Mouse (Mus musculus): ENCODE results near the gene Rec8.

Rec8 gene

DNA sequence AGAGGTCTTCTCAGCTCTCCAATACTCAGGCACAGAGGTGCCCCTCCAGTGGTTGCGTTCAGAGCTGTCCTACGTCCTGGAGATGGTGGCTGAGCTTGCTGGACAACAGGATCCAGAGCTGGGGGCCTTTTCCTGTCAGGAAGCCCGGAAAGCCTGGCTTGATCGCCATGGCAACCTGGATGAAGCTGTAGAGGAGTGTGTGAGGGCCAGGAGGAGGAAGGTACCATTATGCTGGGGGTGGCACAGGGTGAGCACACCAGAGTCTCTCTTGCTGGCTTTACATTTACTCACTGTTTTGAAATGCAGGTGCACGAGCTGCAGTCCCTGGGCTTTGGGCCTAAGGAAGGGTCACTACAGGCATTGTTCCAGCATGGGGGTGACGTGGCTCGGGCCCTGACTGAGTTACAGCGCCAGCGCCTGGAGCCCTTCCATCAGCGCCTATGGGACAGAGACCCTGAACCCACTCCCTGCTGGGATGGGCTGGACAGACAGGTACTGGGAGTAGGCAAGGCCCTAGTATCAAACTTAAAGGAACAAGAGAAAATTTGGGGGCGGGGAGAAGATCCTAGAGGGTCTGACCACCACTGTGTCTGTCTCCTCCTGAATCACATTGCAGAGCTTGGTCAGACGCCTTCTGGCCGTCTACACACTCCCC lies 21.7 kb upstream of the Rec8 start:
- no peak for DNase-seq

- no peak for DNase-seq
Measured at GRCm38 (mm10) chr14:55598521-55599390, 19.1 kb upstream of the Rec8 start.

DNA sequence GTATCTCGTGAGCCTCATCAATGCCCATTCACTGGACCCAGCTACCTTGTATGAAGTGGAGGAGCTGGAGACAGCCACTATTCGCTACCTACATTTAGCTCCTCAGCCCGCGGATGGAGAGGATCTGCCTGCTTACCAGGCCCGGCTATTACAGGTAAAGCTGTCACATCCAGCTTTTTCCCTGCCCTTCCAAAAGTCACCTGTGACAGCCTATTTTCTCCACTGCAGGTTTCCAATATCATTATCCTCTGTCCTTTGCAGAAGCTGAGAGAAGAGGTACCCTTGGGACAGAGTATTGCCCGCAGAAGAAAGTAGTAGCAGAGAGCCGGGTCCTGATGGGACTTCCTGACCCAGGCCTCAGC lies 14.6 kb upstream of the Rec8 start, which contains the start of gene Irf9:
Gene Irf9, plus strand, starts transcription at position 301 of the 362 bp plus-strand sequence.
- DNase-seq = no peak

- DNase-seq = peak; percentile 98
Measured at GRCm38 (mm10) chr14:55603633-55604576, 13.9 kb upstream of the Rec8 start.

- no peak for DNase-seq
Measured at GRCm38 (mm10) chr14:55604823-55605222, 13.0 kb upstream of the Rec8 start.

DNA sequence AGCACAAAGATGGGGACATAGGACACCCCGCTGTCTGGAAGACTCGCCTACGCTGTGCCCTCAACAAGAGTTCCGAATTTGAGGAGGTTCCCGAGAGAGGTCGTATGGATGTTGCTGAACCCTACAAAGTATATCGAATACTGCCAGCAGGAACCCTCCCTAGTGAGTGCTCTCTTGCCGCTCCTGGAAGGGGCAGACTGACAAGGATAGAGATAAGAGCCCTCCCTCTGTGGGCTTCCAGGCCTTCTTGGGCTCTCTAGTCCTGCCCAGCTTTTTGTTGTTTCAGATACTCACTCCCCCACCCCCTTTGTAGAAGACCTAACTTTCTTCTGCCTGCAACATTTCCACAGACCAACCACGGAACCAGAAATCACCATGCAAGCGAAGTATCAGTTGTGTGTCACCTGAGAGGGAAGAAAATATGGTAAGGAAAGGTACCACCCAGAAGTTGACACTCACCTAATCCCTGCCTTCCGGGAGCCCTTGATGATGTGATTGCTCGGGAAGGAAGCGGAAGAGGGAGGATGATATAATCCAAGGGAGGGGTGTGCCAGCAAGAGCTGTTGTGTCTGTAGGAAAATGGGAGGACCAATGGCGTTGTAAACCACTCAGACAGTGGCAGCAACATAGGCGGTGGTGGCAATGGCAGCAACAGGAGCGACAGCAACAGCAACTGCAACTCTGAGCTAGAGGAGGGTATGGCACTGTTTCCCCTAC lies 11.9 kb upstream of the Rec8 start:
- DNase-seq = no peak

DNA sequence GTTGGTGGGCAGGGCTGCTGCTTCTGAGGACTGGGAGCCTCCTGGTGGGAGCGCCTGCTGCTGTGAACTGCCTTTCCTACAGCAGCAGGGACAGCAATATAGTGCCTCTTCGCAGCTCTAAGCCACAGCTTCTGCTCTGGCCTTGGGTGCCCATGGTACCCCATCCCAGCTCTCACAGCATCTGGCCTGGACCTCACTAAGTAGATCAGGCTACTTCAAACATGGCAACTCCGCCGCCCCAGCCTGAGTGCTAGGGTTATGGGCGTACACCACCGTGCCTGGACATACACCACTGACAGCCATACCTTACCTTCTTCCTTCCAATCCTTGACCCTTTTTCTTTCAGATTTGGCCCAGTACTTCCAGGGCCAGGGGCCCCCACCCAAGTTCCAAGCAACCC lies 9.5 kb upstream of the Rec8 start:
- no peak for DNase-seq

- DNase-seq = peak; percentile 68
Measured at GRCm38 (mm10) chr14:55613346-55613745, 4.5 kb upstream of the Rec8 start.

GRCm38 (mm10) chr14:55614565-55615178 lies 3.2 kb upstream of the Rec8 start:
- no peak for DNase-seq

DNA sequence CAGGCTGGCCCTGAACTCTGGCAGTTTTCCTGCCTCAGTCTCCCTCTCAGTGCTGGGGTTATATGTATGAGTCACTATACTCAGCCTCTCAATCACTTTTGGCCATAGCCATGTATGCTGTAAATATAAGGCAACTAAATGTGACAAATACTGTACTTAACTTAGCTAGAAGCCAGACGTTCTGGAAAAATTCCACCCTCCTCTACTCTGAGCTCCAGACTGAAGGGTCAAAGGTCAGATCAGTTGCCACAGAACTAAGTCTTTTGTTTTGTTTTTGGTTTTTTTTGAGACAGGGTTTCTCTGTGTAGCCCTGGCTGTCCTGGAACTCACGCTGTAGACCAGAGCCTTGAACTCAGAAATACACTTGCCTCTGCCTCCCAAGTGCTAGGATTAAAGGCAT lies 2.0 kb upstream of the Rec8 start:
- DNase-seq = no peak

- DNase-seq = no peak
Measured at GRCm38 (mm10) chr14:55616844-55617243, 993 bp upstream of the Rec8 start.

DNA sequence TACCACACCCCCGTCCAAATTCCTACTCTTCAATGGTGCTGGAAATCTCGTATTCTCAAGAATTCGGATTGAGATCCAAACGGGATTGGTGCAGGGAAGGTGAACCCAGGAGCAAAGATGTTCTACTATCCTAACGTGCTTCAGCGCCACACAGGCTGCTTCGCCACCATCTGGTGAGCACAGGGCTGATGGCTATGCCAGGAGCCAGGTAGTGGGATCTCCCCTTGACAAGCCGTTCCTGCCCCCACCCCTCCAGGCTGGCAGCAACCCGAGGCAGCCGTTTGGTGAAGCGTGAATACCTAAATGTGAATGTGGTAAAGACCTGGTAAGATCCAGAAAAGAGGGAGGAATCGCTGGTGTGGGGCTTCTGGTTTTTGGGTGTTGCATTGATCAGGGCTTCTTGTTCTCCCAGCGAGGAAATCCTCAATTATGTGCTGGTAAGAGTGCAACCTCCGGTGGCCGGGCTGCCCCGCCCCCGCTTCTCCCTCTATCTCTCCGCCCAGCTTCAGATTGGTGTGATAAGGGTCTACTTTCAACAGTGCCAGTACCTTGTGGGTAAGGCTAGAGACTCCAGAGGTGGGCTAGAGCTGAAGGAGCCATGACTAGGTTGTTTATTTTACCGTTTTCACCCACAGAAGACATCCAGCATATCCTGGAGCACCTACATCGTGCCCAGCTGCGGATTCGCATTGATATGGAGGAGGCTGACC lies 804 bp downstream of the Rec8 start:
- no peak for DNase-seq

GRCm38 (mm10) chr14:55628077-55628827 lies 10.4 kb downstream of the Rec8 start:
- no peak for DNase-seq

GRCm38 (mm10) chr14:55629312-55629711 lies 11.5 kb downstream of the Rec8 start:
- peak; percentile 68 for DNase-seq

- peak; percentile 24 for DNase-seq
Measured at GRCm38 (mm10) chr14:55634874-55635522, 17.2 kb downstream of the Rec8 start.

DNA sequence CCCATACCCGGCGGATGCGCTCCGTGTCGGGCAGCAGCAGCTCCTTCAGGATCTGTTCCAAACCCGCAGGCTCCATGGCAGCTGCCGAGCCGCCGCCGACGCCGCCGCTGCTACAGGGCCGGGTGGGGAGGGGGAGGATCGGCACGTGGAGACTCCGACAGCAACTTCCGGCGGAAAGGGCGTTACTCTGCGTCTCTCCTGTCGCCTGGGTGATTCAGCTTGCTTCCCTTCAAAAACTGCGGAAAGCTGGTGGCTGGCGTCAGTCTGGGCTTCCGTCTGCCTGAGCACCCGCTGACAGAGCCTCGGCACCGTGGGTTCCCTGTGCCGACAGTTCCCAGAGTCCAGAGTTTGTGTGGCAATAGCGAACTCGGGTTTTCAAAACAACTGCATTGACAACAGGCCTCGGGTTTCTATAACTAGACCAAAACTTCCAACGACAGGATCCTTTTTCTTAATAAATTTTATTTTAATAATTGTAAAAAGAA lies 17.7 kb downstream of the Rec8 start, which contains the start of gene Ipo4:
Gene Ipo4, minus strand, starts transcription at position 435 of the 485 bp plus-strand sequence.
- DNase-seq = peak; percentile 88

DNA sequence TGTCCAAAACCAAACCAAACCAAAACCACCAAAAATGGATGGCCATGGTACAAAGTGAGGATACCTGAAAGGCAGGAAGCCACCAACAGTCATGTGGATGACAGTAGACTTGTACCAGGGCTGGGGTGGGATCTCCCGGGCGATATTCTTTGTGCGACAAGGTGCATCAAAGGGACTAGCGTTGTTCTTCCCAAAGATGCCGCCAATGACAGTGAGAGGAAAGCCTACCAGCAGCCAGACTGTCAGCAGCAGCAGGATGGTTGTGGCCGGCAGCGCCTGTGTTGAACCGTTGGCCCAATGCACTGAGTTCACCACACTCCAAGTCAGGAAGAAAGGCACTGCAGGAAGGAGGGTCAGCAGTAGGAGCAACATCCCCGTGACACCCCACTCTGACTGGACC lies 20.0 kb downstream of the Rec8 start, which contains the start of gene Gm49378:
Gene Gm49378, minus strand, starts transcription at position 101 of the 400 bp plus-strand sequence.
- no peak for DNase-seq

DNA sequence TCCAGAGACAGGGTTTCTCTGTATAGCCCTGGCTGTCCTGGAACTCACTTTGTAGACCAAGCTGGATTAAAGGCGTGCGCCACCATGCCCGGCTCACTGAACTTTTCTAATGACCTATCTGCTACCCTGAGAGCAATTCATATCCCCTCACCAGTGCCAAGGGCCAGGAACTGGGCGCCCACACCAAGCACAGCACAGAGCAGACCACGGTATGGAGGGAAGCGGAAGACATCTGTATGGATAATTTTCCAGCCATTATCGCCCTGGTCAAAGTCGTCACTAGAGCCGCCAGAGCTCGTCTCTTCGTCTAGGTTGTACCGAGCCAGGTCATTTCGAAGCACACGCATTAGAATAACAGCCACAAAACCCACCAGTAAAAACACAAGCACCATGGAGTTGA lies 23.0 kb downstream of the Rec8 start:
- no peak for DNase-seq

DNA sequence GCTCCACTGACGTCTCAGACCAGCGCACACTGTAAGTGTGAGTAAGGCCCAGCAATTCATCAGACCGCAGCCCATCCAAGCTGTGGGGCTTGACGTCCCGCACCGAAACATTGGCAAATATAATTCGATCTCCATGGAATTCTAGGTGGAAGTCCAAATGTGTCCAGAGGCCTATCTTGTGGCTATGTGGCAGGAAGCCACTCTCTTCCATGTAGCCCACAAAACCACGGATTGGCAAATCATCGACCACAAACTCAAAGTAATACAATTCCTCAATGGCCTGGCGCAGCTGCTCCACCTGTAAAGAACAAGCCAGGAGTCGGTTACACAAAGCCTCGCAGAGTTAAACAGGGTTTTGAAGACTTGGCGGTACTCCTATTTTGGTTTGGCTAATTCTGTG lies 23.5 kb downstream of the Rec8 start:
- DNase-seq = no peak

- DNase-seq = no peak
Measured at GRCm38 (mm10) chr14:55642679-55643059, 24.8 kb downstream of the Rec8 start.

All from kidney, adult 9 months (tissue).